Mouse (Mus musculus): ENCODE data around the gene Calb2.

Gene Calb2

DNA sequence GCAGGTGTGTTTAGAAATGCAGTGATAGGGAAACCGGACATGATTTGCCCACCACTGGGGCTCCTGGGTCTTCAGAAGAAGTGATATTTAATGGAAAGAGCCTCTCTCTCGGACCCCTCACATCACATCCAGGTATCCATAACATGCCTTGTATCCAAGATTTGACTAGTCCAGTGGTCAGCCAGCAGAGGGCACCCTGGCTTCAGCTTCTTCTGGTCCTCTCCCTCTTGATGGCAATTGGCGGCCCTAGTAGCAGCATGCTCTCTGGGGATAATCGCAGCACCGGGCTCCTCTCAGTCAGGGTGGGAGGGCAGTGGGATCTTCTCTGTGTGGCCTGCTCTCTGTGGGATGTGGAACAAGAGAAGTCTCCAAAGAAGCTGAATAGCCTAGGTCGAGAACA lies 48.3 kb downstream of the Calb2 start:
- DNase-seq (ENCODE audit: extremely low spot score), result peak; percentile 7

DNA sequence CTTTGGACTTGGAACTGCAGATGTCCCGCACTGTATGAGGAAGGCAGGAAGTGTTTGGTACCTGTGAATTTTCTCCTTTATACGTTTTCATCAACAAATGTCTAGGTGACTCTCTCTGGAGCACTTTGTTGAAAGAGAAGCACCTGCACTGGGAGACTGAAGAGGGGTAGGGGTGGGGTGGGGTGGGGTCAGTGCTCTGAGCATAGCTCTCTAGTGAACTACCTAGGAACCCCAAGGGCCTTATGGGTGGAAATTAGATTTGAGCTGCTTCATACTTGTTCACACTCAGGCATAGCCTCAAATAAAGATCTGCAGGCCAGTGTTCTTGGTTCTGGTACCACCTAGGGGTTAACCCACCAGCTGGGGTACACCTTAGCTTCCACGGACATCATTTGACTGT lies 65.4 kb downstream of the Calb2 start, which contains the start of gene Gm17720:
Gene Gm17720 (minus strand): TSS at position 101 of the 400 bp plus-strand sequence.
- DNase-seq (ENCODE audit: extremely low spot score), result no peak

DNA sequence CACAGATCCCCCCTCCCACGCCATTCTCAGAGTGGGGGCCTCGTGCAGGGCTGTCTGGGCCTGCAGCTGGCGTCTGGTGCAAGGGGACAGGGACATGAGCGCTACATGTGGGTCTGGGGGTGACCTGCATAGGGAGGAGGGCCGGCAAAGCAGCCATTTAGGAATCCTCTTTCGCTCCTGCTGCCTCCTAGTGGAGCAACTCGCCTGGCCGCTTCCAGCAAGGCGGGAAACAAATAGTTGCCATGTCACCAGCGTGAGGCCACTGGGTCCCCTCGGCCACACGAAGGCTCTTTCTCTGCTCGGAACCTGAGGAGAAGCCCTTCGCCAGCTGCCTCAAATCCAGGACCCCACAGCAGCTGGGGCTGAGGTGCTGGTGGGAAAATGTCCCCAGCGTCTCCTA lies 66.3 kb downstream of the Calb2 start:
- no peak for DNase-seq (ENCODE audit: extremely low spot score)

DNA sequence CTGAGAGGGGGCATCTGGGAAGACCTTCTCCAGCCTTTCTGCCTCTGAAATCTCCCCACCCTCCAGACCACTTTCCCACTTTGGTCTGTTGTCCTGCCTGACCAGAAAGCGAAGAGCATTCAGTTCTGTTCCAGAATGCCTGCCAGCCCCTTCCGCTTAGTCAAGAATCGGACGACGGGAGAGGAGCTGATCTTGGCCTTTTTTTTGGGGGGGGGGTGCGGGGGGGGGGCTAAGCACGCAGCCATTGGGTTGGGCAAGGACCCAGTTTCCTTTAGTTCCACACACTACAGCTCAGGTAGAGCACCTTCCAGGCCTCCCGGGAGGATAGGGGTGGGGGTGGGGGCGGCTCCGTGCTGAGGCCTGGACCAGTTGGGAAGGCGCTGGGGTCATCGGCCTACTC lies 67.1 kb downstream of the Calb2 start, which contains the start of gene Gm21964:
Gene Gm21964 (plus strand): TSS at position 301 of the 400 bp plus-strand sequence.
- no peak for DNase-seq (ENCODE audit: extremely low spot score)

DNA sequence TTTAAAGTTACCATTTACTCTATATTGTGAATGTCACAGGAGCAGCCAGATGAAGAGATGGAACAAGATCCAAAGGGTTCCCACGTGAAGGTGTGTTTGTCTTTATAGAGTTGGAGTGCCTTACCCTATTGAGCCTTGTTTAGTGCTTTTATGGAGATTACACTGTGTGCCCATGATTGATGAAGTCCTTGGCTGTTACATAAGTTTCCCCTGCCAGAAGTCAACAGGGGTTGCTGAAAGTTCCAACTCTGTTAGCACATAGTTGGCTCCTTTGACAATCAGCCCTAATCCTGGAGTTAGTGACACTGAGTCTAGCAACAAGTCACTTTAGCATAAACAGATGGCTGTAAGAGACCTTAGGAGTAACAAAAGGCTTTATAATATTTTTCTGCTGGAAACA lies 76.1 kb downstream of the Calb2 start:
- no peak for DNase-seq (ENCODE audit: extremely low spot score)
